Mouse (Mus musculus): ENCODE measurements around the gene Sema5b. TPM values are rescaled to one million over a fixed set of nuclear protein-coding genes. Genes with fewer than 3 reads are reported as not detected.

Sema5b gene
- polyA plus RNA-seq, 1 experiment from 2014 or later = 40.8 TPM

DNA sequence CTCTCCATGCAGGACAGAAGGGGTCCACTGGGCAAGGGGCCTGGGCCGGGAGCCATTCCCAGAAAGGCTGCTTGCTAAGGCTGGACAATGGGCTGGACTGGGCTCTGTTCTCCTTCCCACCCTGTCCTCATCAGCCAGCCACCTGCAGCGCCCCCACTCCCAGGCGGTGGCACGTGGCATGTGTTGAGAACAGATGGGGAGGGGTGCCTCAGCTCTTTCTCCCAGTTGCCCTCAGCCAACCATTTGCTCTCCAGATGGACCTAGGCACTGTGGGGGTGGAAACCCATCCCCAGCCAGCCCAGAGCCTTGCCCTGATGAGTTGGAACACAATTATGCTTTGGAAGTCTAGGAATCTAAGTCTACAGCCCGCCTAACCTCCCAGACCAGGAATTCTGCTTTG is 59.3 kb downstream of the Sema5b start:
- 81% methylated on average over 5 of the region's 5 CpGs for WGBS
- Histone ChIP-seq H3K4me1 (peaks cover 96% of the 10 kb centered on the region), H3K27ac (peak overlapping the region; percentile 79; the same call in 1 of the 2 replicates), H3K27me3 (no peaks in the 10 kb centered on the region), H3K36me3 (ENCODE audit: poor library complexity, severe bottlenecking) (0 out of 2 replicates have a peak, but pooled peaks cover 13% of the 10 kb centered on the region), H3K4me2 (no peak overlapping the region), H3K4me3 (no peak overlapping the region), H3K9me3 (replicated peaks) (no peaks in the 10 kb centered on the region), H3K9ac (no peak overlapping the region)
- ATAC-seq = no peak

DNA sequence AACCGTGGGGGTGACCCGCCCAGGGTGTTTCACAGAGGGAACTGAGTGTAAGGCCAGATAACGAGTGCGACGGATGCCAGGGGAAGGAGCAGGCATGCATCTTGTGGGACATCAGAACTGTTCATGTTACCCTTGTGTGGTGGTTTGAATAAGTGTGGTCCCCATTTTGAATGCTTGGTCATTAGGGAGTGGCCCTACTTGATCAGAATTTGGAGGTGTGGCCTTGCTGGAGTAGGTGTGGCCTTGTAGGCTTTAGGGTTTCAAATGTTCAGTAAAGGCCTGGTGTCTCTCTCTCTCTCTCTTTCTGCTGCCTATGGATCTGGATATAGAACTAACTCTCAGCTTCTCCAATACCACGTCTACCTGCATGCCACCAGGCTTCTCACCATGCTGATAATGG is 60.5 kb downstream of the Sema5b start:
- Histone ChIP-seq H3K4me2 (no peak overlapping the region), H3K4me3 (no peak overlapping the region), H3K4me1 (peaks cover 97% of the 10 kb centered on the region), H3K9me3 (replicated peaks) (no peaks in the 10 kb centered on the region), H3K27ac (no peak overlapping the region), H3K27me3 (no peaks in the 10 kb centered on the region), H3K36me3 (ENCODE audit: poor library complexity, severe bottlenecking) (0 out of 2 replicates have a peak, but pooled peaks cover 13% of the 10 kb centered on the region), H3K9ac (no peak overlapping the region)
- ATAC-seq = no peak
- WGBS = 74% methylated on average over 6 of the region's 6 CpGs

DNA sequence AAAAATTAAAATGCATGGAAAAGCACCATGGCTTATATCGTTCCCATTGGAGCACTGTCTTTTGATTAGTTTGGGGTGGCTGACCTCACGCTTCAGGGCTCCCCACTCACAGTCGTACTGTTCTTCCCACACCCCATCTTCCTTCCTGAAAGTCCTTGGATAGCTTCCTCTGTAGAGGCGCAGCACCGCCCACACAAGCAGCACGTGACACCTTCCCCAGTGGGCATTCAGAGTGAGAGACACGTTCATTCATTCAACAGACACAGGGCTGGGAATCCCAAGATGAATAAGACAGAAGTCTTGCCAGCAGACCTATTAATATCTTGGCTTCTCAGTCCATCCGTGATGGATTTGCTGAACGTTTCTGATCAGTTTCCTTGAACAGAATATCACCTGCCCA is 61.6 kb downstream of the Sema5b start:
- Histone ChIP-seq H3K4me3 (no peak overlapping the region), H3K4me1 (peaks cover 97% of the 10 kb centered on the region), H3K4me2 (no peak overlapping the region), H3K9ac (no peak overlapping the region), H3K36me3 (ENCODE audit: poor library complexity, severe bottlenecking) (0 out of 2 replicates have a peak, but pooled peaks cover 13% of the 10 kb centered on the region), H3K27ac (no peak overlapping the region), H3K9me3 (replicated peaks) (no peaks in the 10 kb centered on the region), H3K27me3 (no peaks in the 10 kb centered on the region)
- ATAC-seq = no peak
- WGBS = 63% methylated on average over 9 of the region's 9 CpGs

DNA sequence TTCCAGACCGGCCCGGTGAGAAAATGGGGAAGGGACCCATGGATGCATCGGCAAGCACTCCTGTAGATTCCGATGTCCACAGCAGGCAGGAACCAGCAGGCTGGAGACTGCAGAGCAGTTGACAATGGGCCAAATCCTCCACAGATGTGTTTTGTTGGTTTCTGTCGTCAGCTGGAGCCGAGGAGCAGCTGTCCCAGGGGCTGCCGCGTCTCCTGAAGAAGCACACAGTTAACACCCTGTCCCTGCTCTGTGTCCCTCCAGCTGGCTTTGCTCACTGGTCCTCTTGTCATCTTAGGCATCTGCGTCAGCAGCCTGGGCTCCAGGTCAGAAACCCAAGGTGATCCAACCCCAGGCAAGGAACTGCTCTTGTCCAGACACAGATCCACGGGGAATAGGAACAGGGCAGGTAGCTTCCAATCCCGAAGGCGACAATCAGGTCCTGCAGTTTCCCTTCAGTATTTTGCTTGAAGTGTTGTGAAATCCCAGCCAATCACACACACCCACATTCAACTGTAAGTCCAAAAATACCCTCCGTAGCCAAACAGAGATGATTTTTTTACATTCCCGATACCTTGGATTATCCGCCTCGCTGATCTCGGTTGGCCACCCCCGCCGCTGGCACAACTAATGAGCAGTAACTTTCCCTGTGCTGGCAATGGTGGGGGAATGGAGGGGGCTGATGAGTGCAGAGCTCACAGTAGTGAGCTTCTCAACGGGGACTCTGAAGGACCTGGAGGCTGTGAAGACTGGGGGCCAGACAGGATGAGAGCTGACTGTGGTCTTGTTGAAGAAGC is 63.0 kb downstream of the Sema5b start:
- WGBS = 41% methylated on average over 20 of the region's 20 CpGs
- peak; percentile 22; the same call in 1 of the 2 replicates for ATAC-seq
- H3K4me1 ChIP-seq = peaks cover 98% of the 10 kb centered on the region
- H3K9ac ChIP-seq = peak overlapping the region; percentile 2; the same call in 1 of the 2 replicates
- H3K27ac ChIP-seq = peak overlapping the region; percentile 65
- no peak overlapping the region for H3K4me2 ChIP-seq
- no peaks in the 10 kb centered on the region for H3K9me3 ChIP-seq (replicated peaks)
- H3K36me3 ChIP-seq (ENCODE audit: poor library complexity, severe bottlenecking) = 0 out of 2 replicates have a peak, but pooled peaks cover 13% of the 10 kb centered on the region
- no peaks in the 10 kb centered on the region for H3K27me3 ChIP-seq
- no peak overlapping the region for H3K4me3 ChIP-seq

DNA sequence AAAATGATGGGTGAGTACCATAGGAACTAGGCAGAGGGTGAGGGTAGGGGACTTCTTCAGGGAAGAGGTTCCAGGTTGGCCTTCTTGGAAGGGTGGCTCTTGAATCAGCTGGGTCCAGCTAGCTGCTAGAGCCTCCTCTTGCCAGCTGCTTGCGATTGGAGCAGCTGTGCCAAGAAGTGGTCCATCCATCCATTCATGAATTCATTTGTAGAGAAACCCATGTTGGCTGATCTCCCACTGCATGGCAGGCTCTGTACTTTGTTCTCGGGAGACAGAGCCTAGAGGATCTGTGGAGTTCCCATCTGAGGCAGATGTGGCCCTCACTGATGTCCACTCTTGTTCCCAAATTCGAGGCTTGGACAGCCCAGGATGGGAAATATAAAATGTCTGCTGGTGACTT is 66.3 kb downstream of the Sema5b start:
- Histone ChIP-seq H3K9me3 (replicated peaks) (no peaks in the 10 kb centered on the region), H3K36me3 (ENCODE audit: poor library complexity, severe bottlenecking) (0 out of 2 replicates have a peak, but pooled peaks cover 1% of the 10 kb centered on the region), H3K4me3 (no peak overlapping the region), H3K4me1 (peaks cover 93% of the 10 kb centered on the region), H3K9ac (no peak overlapping the region), H3K4me2 (no peak overlapping the region), H3K27me3 (no peaks in the 10 kb centered on the region), H3K27ac (no peak overlapping the region; the same call in 1 of the 2 replicates)
- ATAC-seq = no peak
- WGBS = 65% methylated on average over 3 of the region's 3 CpGs

DNA sequence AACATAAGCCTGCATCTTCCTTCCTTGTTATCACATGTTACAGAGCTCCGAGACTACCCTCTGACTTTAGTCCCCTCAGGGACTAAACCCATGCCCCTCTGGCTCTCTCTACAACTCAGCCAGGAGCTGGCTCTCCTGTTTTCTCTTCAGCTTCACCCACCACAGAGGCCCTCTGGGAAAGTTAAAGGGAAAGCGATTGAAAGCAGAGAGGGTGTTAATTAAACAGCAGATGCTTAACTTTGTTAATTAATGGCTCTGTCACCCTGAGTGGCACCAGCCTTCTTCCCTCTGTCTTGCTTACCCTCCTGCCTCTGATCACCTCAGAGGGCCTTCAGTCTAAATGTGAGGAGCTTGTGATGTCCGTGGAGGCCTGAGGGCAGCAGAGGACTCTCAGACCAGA is 67.3 kb downstream of the Sema5b start:
- no peaks in the 10 kb centered on the region for H3K27me3 ChIP-seq
- no peaks in the 10 kb centered on the region for H3K9me3 ChIP-seq (replicated peaks)
- H3K27ac ChIP-seq = peak overlapping the region; percentile 76
- no peak overlapping the region for H3K4me2 ChIP-seq
- H3K4me3 ChIP-seq = no peak overlapping the region
- H3K9ac ChIP-seq = no peak overlapping the region
- ATAC-seq = peak; percentile 48; the same call in 1 of the 2 replicates
- no peaks in the 10 kb centered on the region for H3K36me3 ChIP-seq (ENCODE audit: poor library complexity, severe bottlenecking)
- H3K4me1 ChIP-seq = peaks cover 92% of the 10 kb centered on the region
- 16% methylated on average over 3 of the region's 3 CpGs for WGBS

DNA sequence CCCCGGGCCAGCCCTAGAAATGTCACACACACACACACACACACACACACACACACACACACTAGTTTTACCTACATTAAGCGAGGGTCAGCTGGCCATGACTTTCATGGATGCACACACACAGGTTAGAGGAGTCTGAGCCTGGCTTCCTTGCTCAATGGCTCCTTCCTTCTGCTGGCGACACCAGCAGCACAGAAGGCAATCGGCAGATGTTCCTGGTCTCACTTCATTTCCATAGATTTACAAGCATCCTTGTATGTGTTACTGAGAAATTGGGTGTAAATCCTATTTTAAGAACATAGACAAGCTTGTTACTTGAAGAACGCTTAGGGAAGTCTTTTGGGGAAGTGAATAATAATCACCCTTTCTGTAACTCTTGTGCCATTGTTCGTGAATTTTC is 68.6 kb downstream of the Sema5b start:
- H3K4me1 ChIP-seq = peaks cover 91% of the 10 kb centered on the region
- H3K36me3 ChIP-seq (ENCODE audit: poor library complexity, severe bottlenecking) = no peaks in the 10 kb centered on the region
- H3K4me2 ChIP-seq = no peak overlapping the region
- WGBS = 78% methylated on average over 6 of the region's 6 CpGs
- ATAC-seq = no peak
- no peak overlapping the region for H3K27ac ChIP-seq
- no peak overlapping the region for H3K4me3 ChIP-seq
- H3K27me3 ChIP-seq = no peaks in the 10 kb centered on the region
- H3K9ac ChIP-seq = no peak overlapping the region
- H3K9me3 ChIP-seq (replicated peaks) = no peaks in the 10 kb centered on the region

DNA sequence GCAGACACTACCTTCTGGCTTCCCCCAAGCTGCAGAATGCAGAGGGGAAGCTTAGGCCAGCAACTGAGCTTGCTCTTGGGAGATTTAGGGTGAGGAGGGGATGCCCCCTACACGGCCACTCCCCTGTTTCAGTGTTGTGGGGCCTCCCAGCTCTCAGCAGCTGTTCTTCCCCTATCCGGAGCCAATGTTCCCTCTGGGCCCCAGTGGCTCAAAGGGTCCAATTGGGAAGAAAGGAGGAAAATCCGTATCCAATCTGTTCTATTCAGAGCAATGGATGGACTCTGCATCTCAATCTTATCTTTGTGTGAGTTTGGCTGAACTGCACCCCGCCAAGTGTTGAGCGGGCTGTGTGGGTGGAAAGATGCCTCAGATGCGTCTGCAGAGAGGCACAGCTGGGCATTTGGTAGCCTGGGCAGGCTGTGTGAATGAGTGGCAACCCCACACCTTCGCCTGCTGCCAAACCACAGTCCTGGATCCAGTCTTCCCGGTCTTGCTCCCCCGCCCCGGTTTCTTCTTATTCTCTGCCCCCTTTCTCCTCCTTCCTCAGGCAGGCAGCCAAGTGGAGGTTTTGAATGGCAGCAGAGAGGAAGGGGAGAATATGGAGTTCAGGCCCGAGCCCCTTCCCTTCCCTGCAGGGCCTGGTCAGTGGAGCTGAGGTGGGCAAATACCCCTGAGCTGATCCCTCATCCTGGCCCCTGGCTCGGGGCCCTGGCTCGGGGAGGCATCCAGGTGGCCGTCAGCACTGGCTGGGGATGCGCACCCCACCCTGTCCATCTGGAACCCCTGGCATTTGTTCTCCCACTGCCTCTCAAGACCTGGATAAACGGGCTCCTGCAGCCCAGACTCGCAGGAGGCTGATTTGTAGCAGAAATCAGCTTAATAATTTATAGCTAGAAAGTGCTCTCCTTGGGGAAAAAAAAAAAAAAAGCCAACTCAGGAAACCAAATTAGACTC is 73.2 kb downstream of the Sema5b start:
- Histone ChIP-seq H3K4me2 (peak overlapping the region; percentile 38), H3K9ac (peak overlapping the region; percentile 60), H3K4me1 (peaks cover 75% of the 10 kb centered on the region), H3K27me3 (no peaks in the 10 kb centered on the region), H3K27ac (peak overlapping the region; percentile 85), H3K9me3 (replicated peaks) (no peaks in the 10 kb centered on the region), H3K4me3 (no peak overlapping the region), H3K36me3 (ENCODE audit: poor library complexity, severe bottlenecking) (no peaks in the 10 kb centered on the region)
- WGBS = 18% methylated on average over 17 of the region's 17 CpGs
- ATAC-seq = peak; percentile 77

DNA sequence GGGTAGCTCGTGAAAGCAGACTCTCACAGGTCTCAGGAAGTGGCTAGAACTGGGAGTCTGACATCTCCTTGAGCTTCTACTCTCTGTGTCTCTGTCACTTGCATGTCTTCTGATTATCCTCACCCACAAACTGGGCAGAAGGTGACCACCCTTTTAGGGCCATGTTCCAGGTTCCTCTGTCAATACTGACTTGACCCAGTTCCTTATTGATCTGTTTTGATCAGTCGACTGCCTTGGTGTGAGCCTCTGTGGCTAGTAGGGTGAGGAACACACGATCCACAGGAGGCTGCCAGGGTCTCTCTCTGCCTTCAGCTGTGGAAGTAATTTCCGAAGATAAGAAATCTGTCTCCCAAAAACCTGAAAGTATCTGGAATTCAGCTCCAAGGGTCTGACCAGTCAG is 76.8 kb downstream of the Sema5b start:
- WGBS = 88% methylated on average over 4 of the region's 4 CpGs
- peaks cover 3% of the 10 kb centered on the region for H3K36me3 ChIP-seq (ENCODE audit: poor library complexity, severe bottlenecking)
- H3K4me1 ChIP-seq = peaks cover 54% of the 10 kb centered on the region
- no peak overlapping the region for H3K4me2 ChIP-seq
- no peak for ATAC-seq
- H3K27me3 ChIP-seq = no peaks in the 10 kb centered on the region
- no peaks in the 10 kb centered on the region for H3K9me3 ChIP-seq (replicated peaks)
- no peak overlapping the region for H3K4me3 ChIP-seq
- no peak overlapping the region for H3K9ac ChIP-seq
- no peak overlapping the region for H3K27ac ChIP-seq

DNA sequence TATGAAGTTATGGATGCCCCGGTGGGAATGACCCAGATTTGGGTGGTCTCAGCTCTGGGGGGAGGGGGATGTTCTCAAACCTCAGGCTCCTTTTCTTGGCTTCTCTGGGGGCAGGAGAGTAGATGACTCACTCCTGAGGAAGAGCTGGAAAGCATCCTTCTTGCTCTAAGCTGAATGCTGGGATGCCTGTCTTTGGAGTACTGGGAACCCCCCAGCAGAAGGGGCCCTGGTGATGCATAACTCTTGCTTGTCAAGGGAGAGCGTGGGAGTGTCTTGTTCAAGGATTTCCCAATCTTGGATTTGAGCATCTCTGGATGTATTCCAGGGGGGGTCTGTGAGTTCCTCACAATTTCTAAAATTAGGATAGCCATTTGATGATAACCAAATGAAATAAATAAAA is 82.1 kb downstream of the Sema5b start:
- 95% methylated on average over 2 of the region's 2 CpGs for WGBS
- H3K4me3 ChIP-seq = no peak overlapping the region
- peaks cover 10% of the 10 kb centered on the region for H3K36me3 ChIP-seq (ENCODE audit: poor library complexity, severe bottlenecking)
- no peaks in the 10 kb centered on the region for H3K27me3 ChIP-seq
- no peak overlapping the region for H3K27ac ChIP-seq
- no peak overlapping the region for H3K4me2 ChIP-seq
- H3K4me1 ChIP-seq = peaks cover 53% of the 10 kb centered on the region
- ATAC-seq = no peak
- no peak overlapping the region for H3K9ac ChIP-seq
- no peaks in the 10 kb centered on the region for H3K9me3 ChIP-seq (replicated peaks)

DNA sequence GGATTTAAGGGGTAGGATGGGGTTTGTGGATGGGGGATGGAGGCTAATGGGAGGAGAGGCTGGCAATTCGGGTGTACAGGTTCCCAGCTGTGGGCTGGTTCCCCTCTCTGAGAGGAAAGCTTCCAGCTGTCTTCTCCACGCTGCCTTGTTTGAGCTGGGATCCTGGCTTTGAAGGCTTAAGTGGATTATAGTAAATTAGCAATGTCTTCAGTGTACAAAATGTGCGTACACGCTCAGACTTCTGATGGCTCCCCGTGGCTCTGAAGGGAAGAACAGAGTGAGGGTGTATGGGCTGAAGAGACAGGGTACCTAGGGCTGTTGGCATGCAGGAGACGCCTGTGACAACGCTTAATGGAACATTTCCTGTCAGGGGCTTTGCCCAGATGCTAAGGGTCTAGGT is 83.0 kb downstream of the Sema5b start:
- Histone ChIP-seq H3K36me3 (ENCODE audit: poor library complexity, severe bottlenecking) (peaks cover 14% of the 10 kb centered on the region), H3K4me3 (no peak overlapping the region), H3K4me1 (peaks cover 48% of the 10 kb centered on the region), H3K9ac (no peak overlapping the region), H3K27ac (peak overlapping the region; percentile 68; the same call in 1 of the 2 replicates), H3K4me2 (no peak overlapping the region), H3K27me3 (no peaks in the 10 kb centered on the region), H3K9me3 (replicated peaks) (no peaks in the 10 kb centered on the region)
- WGBS = 26% methylated on average over 7 of the region's 7 CpGs
- ATAC-seq = no peak

DNA sequence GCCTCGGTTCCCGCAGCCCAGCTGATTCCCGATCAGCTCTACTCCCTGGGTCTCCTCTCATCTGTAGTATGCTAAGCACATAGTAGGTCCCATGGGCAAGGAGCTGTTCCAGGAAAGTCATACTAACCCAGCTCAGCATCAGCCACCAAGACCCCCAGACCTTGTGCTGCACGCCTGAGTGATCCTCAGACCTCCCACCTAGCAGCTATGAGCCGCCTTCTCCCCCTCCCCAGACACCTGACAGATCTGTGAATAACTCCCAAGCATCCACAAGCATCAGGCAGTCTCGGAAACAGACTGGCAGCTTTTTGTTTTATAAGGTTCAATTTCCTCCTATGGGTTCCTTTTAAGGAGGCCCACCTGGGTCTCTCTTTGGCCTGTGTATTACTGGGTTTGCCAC is 83.9 kb downstream of the Sema5b start:
- H3K36me3 ChIP-seq (ENCODE audit: poor library complexity, severe bottlenecking) = peaks cover 21% of the 10 kb centered on the region
- peak; percentile 15 for ATAC-seq
- H3K4me3 ChIP-seq = no peak overlapping the region
- H3K9me3 ChIP-seq (replicated peaks) = no peaks in the 10 kb centered on the region
- peak overlapping the region; percentile 68 for H3K27ac ChIP-seq
- no peak overlapping the region for H3K9ac ChIP-seq
- H3K4me1 ChIP-seq = peaks cover 40% of the 10 kb centered on the region
- 49% methylated on average over 6 of the region's 6 CpGs for WGBS
- no peak overlapping the region for H3K4me2 ChIP-seq
- H3K27me3 ChIP-seq = no peaks in the 10 kb centered on the region

All from forebrain, embryonic 13.5 days (tissue).